Mouse (Mus musculus) frontal cortex, adult (tissue): ENCODE results near the gene Olfr94.
A peak's percentile ranks its signal among the peaks of the same experiment; 100 is the strongest.
"Not testable (repeated sequence)": the region's sequence is repeated elsewhere in the genome, so short reads cannot be mapped to it uniquely, and the experiment has no call there.

Experiments used
- ATAC-seq: cut with Nextera tagmentation; 2 replicates; pipeline ENCODE4 v1.9.2; 2017; ENCODE audit warnings: mild to moderate bottlenecking, moderate library complexity, mixed read lengths; ENCODE audit not compliant: low TSS enrichment

The Olfr94 gene

GRCm38 (mm10) chr17:37200894-37201293 is at the start of gene Olfr94:
Olfr94 (minus strand) TSS chr17:37200994.
- ATAC-seq: no peak

GRCm38 (mm10) chr17:37250544-37250943 is 49.8 kb upstream of the Olfr94 start:
- ATAC-seq: 0 out of 2 replicates have a peak, but pooled peaks have one; percentile 70

- no peak for ATAC-seq
Measured at GRCm38 (mm10) chr17:37249460-37249859, 48.7 kb upstream of the Olfr94 start.

- peak; percentile 95 for ATAC-seq
Measured at GRCm38 (mm10) chr17:37246715-37247114, 45.9 kb upstream of the Olfr94 start.

GRCm38 (mm10) chr17:37242198-37242597 is 41.4 kb upstream of the Olfr94 start:
- ATAC-seq: no peak

- not testable (repeated sequence) for ATAC-seq
Measured at GRCm38 (mm10) chr17:37237230-37237629, 36.4 kb upstream of the Olfr94 start, which contains the start of gene Olfr97. Olfr97 (minus strand) TSS chr17:37237330.

- ATAC-seq: no peak
Measured at GRCm38 (mm10) chr17:37221879-37222278, 21.1 kb upstream of the Olfr94 start.

GRCm38 (mm10) chr17:37219846-37220245 is 19.1 kb upstream of the Olfr94 start, which contains the start of gene Olfr96:
Olfr96 (plus strand) TSS chr17:37220146.
- no peak for ATAC-seq

GRCm38 (mm10) chr17:37218486-37218885 is 17.7 kb upstream of the Olfr94 start:
- no peak for ATAC-seq

- ATAC-seq: no peak
Measured at GRCm38 (mm10) chr17:37213018-37213417, 12.2 kb upstream of the Olfr94 start, which contains the start of gene Olfr95. Olfr95 (minus strand) TSS chr17:37213118.

- peak; percentile 96 for ATAC-seq
Measured at GRCm38 (mm10) chr17:37210884-37211768, 10.3 kb upstream of the Olfr94 start.

GRCm38 (mm10) chr17:37203917-37204236 is 3.1 kb upstream of the Olfr94 start:
- peak; percentile 47 for ATAC-seq

GRCm38 (mm10) chr17:37203206-37203916 is 2.6 kb upstream of the Olfr94 start:
- peak; percentile 96 for ATAC-seq

GRCm38 (mm10) chr17:37196845-37197724 is 3.7 kb downstream of the Olfr94 start:
- ATAC-seq: peak; percentile 90

GRCm38 (mm10) chr17:37194782-37195181 is 6.0 kb downstream of the Olfr94 start:
- peak; percentile 87 for ATAC-seq

- ATAC-seq: no peak
Measured at GRCm38 (mm10) chr17:37193656-37194055, 7.1 kb downstream of the Olfr94 start, which contains the start of gene Ubd. Ubd (plus strand) TSS chr17:37193892.

- ATAC-seq: no peak
Measured at GRCm38 (mm10) chr17:37193032-37193431, 7.8 kb downstream of the Olfr94 start.

GRCm38 (mm10) chr17:37190711-37191110 is 10.1 kb downstream of the Olfr94 start:
- ATAC-seq: no peak

GRCm38 (mm10) chr17:37185474-37185873 is 15.3 kb downstream of the Olfr94 start:
- no peak for ATAC-seq

GRCm38 (mm10) chr17:37161394-37161793 is 39.4 kb downstream of the Olfr94 start, which contains the start of gene Olfr93:
Olfr93 (minus strand) TSS chr17:37161494.
- ATAC-seq: no peak
